Mouse (Mus musculus): ENCODE results near the gene Mfsd4b1.

GRCm38 (mm10) chr10:39955163-39955562, 69.9 kb downstream of the Mfsd4b1 start:
- TF ChIP-seq CTCF (IDR thresholded peaks at IDR 0.05; ENCODE audit: low read depth) (no peak), EP300 (optimal IDR thresholded peaks at IDR 0.05) (no peak)
